Mouse (Mus musculus) small intestine, adult 2 months (tissue): ENCODE measurements around the gene Tmem108.

Source experiments
- CTCF ChIP-seq: fragments of 200-500 bp; IDR thresholded peaks from 2 replicates; pipeline ENCODE4 v1.5.1; 2012; ENCODE audit warnings: low read depth, mild to moderate bottlenecking, control low read depth, inconsistent platforms, low read length, moderate library complexity, mixed read lengths; ENCODE audit not compliant: insufficient replicate concordance, insufficient read length; ENCODE audit errors: extremely low read depth
- POLR2A ChIP-seq: fragments of 200-500 bp; IDR thresholded peaks from 2 replicates; pipeline ENCODE4 v1.6.1; 2012; ENCODE audit warnings: low read depth, mild to moderate bottlenecking, control low read depth, inconsistent platforms, low read length, moderate library complexity

DNA sequence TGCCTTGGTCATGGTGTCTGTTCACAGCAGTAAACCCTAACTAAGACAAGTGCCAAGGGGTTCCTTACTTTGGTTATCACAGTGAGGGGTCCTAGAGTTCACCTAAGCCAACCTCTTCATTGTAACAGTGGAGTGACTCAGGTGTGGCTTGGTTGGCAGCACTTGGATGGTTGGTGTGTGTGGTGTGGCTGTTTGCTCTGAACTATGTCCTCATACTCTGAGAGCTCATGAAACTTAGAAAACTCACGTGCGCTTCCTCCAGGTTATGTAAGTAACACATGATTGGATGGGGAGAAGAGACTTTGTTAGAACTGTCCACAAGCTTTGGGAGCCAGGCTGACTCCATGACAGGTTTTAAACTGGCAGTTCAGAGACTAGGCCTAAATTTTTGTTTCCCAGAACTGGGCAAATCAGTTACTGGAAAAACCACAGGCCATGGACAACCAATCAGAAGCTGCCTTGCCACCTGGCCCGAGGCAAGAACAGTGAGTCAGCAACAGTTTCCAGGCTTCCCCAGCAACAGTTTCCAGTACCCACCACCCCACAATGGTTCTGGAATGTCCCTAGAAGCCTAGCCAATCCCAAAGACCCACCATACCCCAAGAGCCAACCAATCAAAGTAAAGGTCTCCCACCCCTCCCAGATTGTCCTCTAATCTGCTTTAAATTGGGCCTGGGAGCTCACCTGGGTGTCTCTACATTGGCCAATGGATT lies 257.9 kb downstream of the Tmem108 start:
- no peak for TF ChIP-seq CTCF
- no peak for TF ChIP-seq POLR2A
